Mouse (Mus musculus) cortical plate, adult 2 months (tissue): ENCODE data around the gene Prcp.

Source experiments
- CTCF ChIP-seq: fragments of 200-500 bp; IDR thresholded peaks from 2 replicates; pipeline ENCODE4 v1.5.1; 2011; ENCODE audit warnings: mild to moderate bottlenecking, control low read depth, low read length; ENCODE audit not compliant: insufficient read depth; ENCODE audit errors: extremely low read depth
- POLR2A ChIP-seq: fragments of 200-500 bp; IDR thresholded peaks from 2 replicates; pipeline ENCODE4 v1.6.1; 2011; ENCODE audit warnings: mild to moderate bottlenecking, low read length, control low read depth; ENCODE audit not compliant: insufficient read depth; ENCODE audit errors: extremely low read depth

GRCm38 (mm10) chr7:92874761-92875408, 615 bp downstream of the Prcp start:
- TF ChIP-seq POLR2A (peak; percentile 80), CTCF (no peak)
